Mouse (Mus musculus) urinary bladder, postnatal 4 days (tissue): ENCODE results near the gene Gm5930.
"Not testable (repeated sequence)": the region's sequence is repeated elsewhere in the genome, so short reads cannot be mapped to it uniquely, and the experiment has no call there.

Experiments used
- DNase-seq, 2 experiments: peaks; one replicate each; pipeline ENCODE4 v3.0.0; 2021 to 2022; ENCODE audit warnings: low spot score in 2 of 2

The Gm5930 gene

DNA sequence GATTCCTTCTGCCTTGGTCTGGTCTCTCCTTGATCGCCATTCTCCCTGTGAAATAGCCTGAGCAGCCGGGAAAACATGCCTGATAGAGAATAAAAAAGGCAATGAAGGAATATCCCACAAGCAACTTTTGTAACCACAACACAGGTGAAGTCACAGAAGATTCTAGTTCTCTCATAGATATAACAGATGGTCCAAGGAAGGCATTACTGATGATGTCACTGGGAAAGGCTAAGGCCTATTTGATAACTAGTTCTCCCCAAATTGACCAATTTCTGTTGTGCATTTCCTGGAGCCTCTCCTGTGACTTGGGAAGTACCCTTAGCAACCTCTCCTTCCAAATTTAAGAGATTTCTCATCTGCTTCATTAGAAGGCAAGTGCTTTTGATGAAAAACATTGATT lies at the start of gene Gm5930:
Gene Gm5930 (minus strand): TSS at position 101 of the 400 bp plus-strand sequence.
- not testable (repeated sequence) for DNase-seq

- DNase-seq, result not testable (repeated sequence)
Observed at GRCm38 (mm10) chr14:44384233-44384632, 45.8 kb upstream of the Gm5930 start.

DNA sequence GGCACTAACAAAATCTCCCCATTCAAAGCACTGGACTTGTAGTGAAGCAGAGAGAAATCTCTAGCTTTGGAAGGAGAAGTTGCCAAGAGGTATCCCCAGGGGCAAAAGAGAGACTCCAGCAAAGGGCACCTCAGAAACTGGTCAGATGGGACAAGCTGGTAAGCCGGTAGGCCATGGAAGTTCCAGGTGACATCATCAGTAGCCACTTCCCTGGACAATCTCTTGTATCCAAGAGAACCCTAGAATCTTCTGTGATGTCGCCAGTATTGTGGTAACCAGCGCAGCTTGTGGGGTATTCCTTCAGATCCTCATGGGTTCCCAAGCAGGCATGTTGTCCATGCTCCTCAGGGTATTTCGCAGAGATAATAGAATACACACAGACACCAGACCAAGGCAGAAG lies 26.7 kb upstream of the Gm5930 start, which contains the start of gene Gm8229:
Gene Gm8229 (plus strand): TSS at position 301 of the 400 bp plus-strand sequence.
- not testable (repeated sequence) for DNase-seq

- not testable (repeated sequence) for DNase-seq
Observed at GRCm38 (mm10) chr14:44362301-44362700, 23.9 kb upstream of the Gm5930 start.

DNA sequence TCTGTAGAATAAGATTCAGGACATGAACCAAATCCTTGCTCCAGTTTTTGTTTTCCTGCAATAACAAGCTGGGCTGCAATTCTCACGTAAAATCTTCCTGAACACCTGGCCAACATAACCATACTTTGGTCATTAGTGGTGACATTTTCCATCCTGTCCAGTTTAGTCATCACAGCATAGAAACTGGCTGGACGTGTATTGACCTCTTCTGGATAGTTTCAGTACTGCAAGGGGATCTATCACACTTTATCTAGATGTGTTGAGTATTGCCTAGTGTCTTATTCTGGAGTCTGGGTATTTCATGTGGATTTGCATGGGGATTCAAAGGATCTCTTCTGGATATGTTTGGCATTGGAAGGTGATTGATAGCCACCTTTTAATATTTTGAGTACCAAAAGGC lies 23.0 kb upstream of the Gm5930 start:
- not testable (repeated sequence) for DNase-seq

DNA sequence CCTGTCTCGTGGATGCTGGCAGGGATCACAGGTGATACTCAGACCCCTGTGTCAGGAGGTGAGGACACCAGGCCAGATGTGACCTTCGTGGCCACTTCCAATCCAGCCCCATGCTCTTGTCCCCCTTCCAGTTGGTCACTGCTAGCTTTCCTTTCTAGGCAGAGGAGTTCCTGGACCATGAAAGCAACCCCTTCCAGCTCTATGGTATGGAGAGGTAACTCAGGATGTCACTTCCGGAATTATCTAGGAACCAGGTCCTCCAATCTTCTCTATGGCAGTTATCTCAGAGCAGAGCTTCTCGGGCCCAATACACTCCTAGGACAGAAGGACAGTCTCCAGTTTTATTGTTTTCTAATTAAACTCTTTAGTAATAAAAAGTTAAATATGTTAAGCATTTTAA lies 26.3 kb downstream of the Gm5930 start:
- not testable (repeated sequence) for DNase-seq

DNA sequence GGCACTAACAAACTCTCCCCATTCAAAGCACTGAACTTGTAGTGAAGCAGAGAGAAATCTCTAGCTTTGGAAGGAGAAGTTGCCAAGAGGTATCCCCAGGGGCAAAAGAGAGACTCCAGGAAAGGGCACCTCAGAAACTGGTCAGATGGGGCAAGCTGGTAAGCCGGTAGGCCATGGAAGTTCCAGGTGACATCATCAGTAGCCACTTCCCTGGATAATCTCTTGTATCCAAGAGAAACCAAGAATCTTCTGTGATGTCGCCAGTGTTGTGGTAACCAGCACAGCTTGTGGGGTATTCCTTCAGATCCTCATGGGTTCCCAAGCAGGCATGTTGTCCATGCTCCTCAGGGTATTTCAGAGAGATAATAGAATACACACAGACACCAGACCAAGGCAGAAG lies 53.1 kb downstream of the Gm5930 start, which contains the start of gene Gm8220:
Gene Gm8220 (plus strand): TSS at position 301 of the 400 bp plus-strand sequence.
- DNase-seq, result not testable (repeated sequence)
